In the genomic region with DNA sequence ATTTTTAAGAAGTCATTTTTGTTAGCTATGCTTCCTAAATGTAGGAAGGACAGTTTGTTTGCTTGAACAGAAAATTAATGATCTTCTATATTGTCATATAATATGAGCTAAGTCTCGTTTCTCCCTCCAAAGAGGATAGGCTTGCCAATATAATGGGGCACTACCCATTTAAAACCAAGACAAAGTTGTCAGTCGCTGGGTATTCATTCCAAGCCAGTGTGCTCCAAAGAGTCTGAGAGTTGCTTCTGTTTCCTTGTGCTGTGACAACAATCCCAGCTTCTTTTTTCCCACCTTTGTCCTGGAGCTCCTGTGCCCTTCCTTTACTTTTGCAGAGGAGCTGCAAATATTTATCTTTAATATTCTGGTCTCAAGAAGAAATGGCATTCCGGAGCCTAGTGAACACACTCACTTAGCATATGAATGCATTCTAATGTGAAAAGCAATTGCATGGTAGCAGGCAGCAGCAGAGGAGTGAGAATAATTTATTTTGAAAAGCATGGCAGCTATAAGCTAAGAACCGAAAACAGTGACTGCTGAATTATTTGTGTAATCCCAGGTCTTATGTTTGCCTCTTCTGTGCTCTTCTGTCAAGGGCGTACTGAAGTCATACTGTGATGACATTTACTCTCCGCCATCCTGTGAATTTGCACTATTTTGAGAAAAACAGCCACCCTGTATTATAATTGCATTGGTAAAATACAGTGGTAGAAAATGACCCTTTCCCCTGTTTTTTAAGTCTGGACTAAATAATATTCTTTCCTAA, we compare ENCODE assay signal across 24 mouse cellular contexts.
DNase-seq lines count a peak whose midpoint lies in the region; ATAC-seq and TF ChIP-seq lines count a peak whose summit lies in the region.
"Had no signal": no experiment of that assay in that cellular context is flagged by ENCODE, and none has a peak within 500 bp of the region (broad histone marks: within the 10 kb centered on the region; RNA-seq: fewer than 3 reads in every experiment).

No protein-coding gene starts in this region.

- DNase-seq in midbrain, embryonic 11.5 days (ENCODE audit: low spot score, missing footprints): peak; percentile 79
- DNase-seq in midbrain, postnatal 0 days (ENCODE audit: low spot score): no peak
- peak; percentile 15 for DNase-seq in forebrain, postnatal 0 days
- no peak for DNase-seq in frontal cortex, postnatal 25 days (ENCODE audit: low spot score in 2 of 2)
- no peak for DNase-seq in layer of hippocampus, adult 8-10 months (ENCODE audit: low spot score in 2 of 2)
- DNase-seq: adrenal gland, postnatal 14 days; cerebellum, adult 2 months; cerebellum, postnatal 10 days; embryo, embryonic 11 days; heart, adult 18-20 months; heart, postnatal 14 days; kidney, adult 8-10 months had no signal

- no peak for TF ChIP-seq CTCF in midbrain, postnatal 0 days (IDR thresholded peaks at IDR 0.05)
- TF ChIP-seq CTCF in forebrain, postnatal 0 days (IDR thresholded peaks at IDR 0.05; ENCODE audit: low read depth): no peak

- no peaks in the 10 kb centered on the region for H3K36me3 ChIP-seq in forebrain, embryonic 15.5 days
- H3K36me3 ChIP-seq in forebrain, embryonic 12.5 days (replicated peaks): no peaks in the 10 kb centered on the region
- H3K36me3 ChIP-seq in midbrain, embryonic 11.5 days (ENCODE audit: control insufficient read depth, insufficient read depth, low read length): no peaks in the 10 kb centered on the region
- H3K36me3 ChIP-seq in midbrain, postnatal 0 days (ENCODE audit: insufficient read depth, low read length): no peaks in the 10 kb centered on the region
- no peaks in the 10 kb centered on the region for H3K36me3 ChIP-seq in forebrain, postnatal 0 days (ENCODE audit: insufficient read depth)
- H3K36me3 ChIP-seq in midbrain, embryonic 15.5 days (replicated peaks): no peaks in the 10 kb centered on the region
- H3K36me3 ChIP-seq: embryonic facial prominence, embryonic 15.5 days; heart, embryonic 15.5 days had no signal

- H3K27ac ChIP-seq in forebrain, embryonic 15.5 days (replicated peaks): no peak overlapping the region
- H3K27ac ChIP-seq in forebrain, embryonic 12.5 days: no peak overlapping the region
- no peak overlapping the region for H3K27ac ChIP-seq in midbrain, embryonic 11.5 days (ENCODE audit: low read depth, low read length)
- H3K27ac ChIP-seq in midbrain, postnatal 0 days (ENCODE audit: low read depth, low read length): no peak overlapping the region
- H3K27ac ChIP-seq in forebrain, postnatal 0 days (ENCODE audit: low read depth, low read length): no peak overlapping the region
- H3K27ac ChIP-seq in midbrain, embryonic 15.5 days: peak overlapping the region; percentile 41
- H3K27ac ChIP-seq: embryonic facial prominence, embryonic 15.5 days; heart, embryonic 15.5 days had no signal

- H3K27me3 ChIP-seq in forebrain, embryonic 15.5 days: no peaks in the 10 kb centered on the region
- no peaks in the 10 kb centered on the region for H3K27me3 ChIP-seq in forebrain, embryonic 12.5 days
- no peaks in the 10 kb centered on the region for H3K27me3 ChIP-seq in midbrain, embryonic 11.5 days (ENCODE audit: control insufficient read depth, insufficient read depth, low read length)
- H3K27me3 ChIP-seq in midbrain, postnatal 0 days (ENCODE audit: insufficient read depth, low read length): no peaks in the 10 kb centered on the region
- H3K27me3 ChIP-seq in forebrain, postnatal 0 days (ENCODE audit: insufficient read depth, low read length): no peaks in the 10 kb centered on the region
- no peaks in the 10 kb centered on the region for H3K27me3 ChIP-seq in midbrain, embryonic 15.5 days (replicated peaks)
- H3K27me3 ChIP-seq: CH12.LX; embryonic facial prominence, embryonic 15.5 days; heart, embryonic 15.5 days; Patski had no signal

- peak; percentile 51; the same call in 1 of the 2 replicates for ATAC-seq in forebrain, embryonic 15.5 days (replicated peaks)
- no peak for ATAC-seq in forebrain, embryonic 12.5 days (ENCODE audit: low FRiP score)
- peak; percentile 85 for ATAC-seq in midbrain, embryonic 11.5 days (ENCODE audit: low FRiP score)
- no peak for ATAC-seq in midbrain, postnatal 0 days (ENCODE audit: low FRiP score)
- peak; percentile 14; the same call in 1 of the 2 replicates for ATAC-seq in forebrain, postnatal 0 days
- peak; percentile 94 for ATAC-seq in midbrain, embryonic 15.5 days (replicated peaks)
- ATAC-seq: activated CD4-positive, CD25-positive, alpha-beta regulatory T cell, adult 4 months; inflammation-experienced regulatory T-cells, adult 6 months; intestine, postnatal 0 days; Patski had no signal

- WGBS in forebrain, embryonic 15.5 days: 40% methylated on average over 6 of the region's 6 CpGs
- 44% methylated on average over 6 of the region's 6 CpGs for WGBS in forebrain, embryonic 12.5 days
- 36% methylated on average over 6 of the region's 6 CpGs for WGBS in midbrain, embryonic 11.5 days
- whole genome bisulfite sequencing in midbrain, postnatal 0 days: 20% methylated on average over 6 of the region's 6 CpGs
- 32% methylated on average over 6 of the region's 6 CpGs for WGBS in forebrain, postnatal 0 days
- WGBS in midbrain, embryonic 15.5 days: 23% methylated on average over 6 of the region's 6 CpGs

- no peaks in the 10 kb centered on the region for H3K4me1 ChIP-seq in forebrain, embryonic 15.5 days
- peaks cover 6% of the 10 kb centered on the region; the same call in 1 of the 2 replicates for H3K4me1 ChIP-seq in forebrain, embryonic 12.5 days
- no peaks in the 10 kb centered on the region for H3K4me1 ChIP-seq in midbrain, embryonic 11.5 days (ENCODE audit: control insufficient read depth, insufficient read depth, low read length)
- no peaks in the 10 kb centered on the region for H3K4me1 ChIP-seq in midbrain, postnatal 0 days (ENCODE audit: insufficient read depth, low read length)
- peaks cover 3% of the 10 kb centered on the region; the same call in 1 of the 2 replicates for H3K4me1 ChIP-seq in forebrain, postnatal 0 days (ENCODE audit: insufficient read depth)
- H3K4me1 ChIP-seq in midbrain, embryonic 15.5 days: peaks cover 5% of the 10 kb centered on the region; the same call in 1 of the 2 replicates
- H3K4me1 ChIP-seq: embryonic facial prominence, embryonic 15.5 days; heart, embryonic 15.5 days had no signal

- H3K4me2 ChIP-seq in forebrain, embryonic 15.5 days (replicated peaks): no peak overlapping the region
- H3K4me2 ChIP-seq in forebrain, embryonic 12.5 days: no peak overlapping the region
- H3K4me2 ChIP-seq in midbrain, embryonic 11.5 days: no peak overlapping the region
- no peak overlapping the region for H3K4me2 ChIP-seq in midbrain, postnatal 0 days (ENCODE audit: low read depth, low read length, poor library complexity, severe bottlenecking)
- no peak overlapping the region for H3K4me2 ChIP-seq in forebrain, postnatal 0 days (ENCODE audit: low read depth)
- no peak overlapping the region; the same call in 1 of the 2 replicates for H3K4me2 ChIP-seq in midbrain, embryonic 15.5 days
- H3K4me2 ChIP-seq: embryonic facial prominence, embryonic 15.5 days; heart, embryonic 11.5 days; heart, embryonic 15.5 days had no signal

- H3K9ac ChIP-seq in forebrain, embryonic 15.5 days (replicated peaks): no peak overlapping the region
- no peak overlapping the region for H3K9ac ChIP-seq in forebrain, embryonic 12.5 days
- no peak overlapping the region for H3K9ac ChIP-seq in midbrain, embryonic 11.5 days (ENCODE audit: low read length)
- no peak overlapping the region for H3K9ac ChIP-seq in midbrain, postnatal 0 days (replicated peaks; ENCODE audit: low read length, poor library complexity, severe bottlenecking)
- no peak overlapping the region for H3K9ac ChIP-seq in forebrain, postnatal 0 days
- no peak overlapping the region for H3K9ac ChIP-seq in midbrain, embryonic 15.5 days
- H3K9ac ChIP-seq: embryonic facial prominence, embryonic 15.5 days; heart, embryonic 15.5 days had no signal

- no peak overlapping the region for H3K4me3 ChIP-seq in forebrain, embryonic 15.5 days
- H3K4me3 ChIP-seq in forebrain, embryonic 12.5 days (replicated peaks): no peak overlapping the region
- no peak overlapping the region for H3K4me3 ChIP-seq in midbrain, embryonic 11.5 days (ENCODE audit: low read depth, low read length)
- no peak overlapping the region for H3K4me3 ChIP-seq in midbrain, postnatal 0 days (ENCODE audit: low read depth, low read length)
- H3K4me3 ChIP-seq in forebrain, postnatal 0 days (ENCODE audit: low read depth, low read length): no peak overlapping the region
- H3K4me3 ChIP-seq in midbrain, embryonic 15.5 days: no peak overlapping the region
- H3K4me3 ChIP-seq: embryonic facial prominence, embryonic 15.5 days; erythroblast, embryonic 14.5 days; heart, embryonic 15.5 days had no signal

- H3K9me3 ChIP-seq in forebrain, embryonic 15.5 days: no peaks in the 10 kb centered on the region
- H3K9me3 ChIP-seq in forebrain, embryonic 12.5 days: no peaks in the 10 kb centered on the region
- H3K9me3 ChIP-seq in midbrain, embryonic 11.5 days (ENCODE audit: control insufficient read depth, low read length): no peaks in the 10 kb centered on the region
- H3K9me3 ChIP-seq in midbrain, postnatal 0 days (ENCODE audit: low read length): no peaks in the 10 kb centered on the region
- no peaks in the 10 kb centered on the region for H3K9me3 ChIP-seq in forebrain, postnatal 0 days (ENCODE audit: low read length)
- no peaks in the 10 kb centered on the region for H3K9me3 ChIP-seq in midbrain, embryonic 15.5 days
- H3K9me3 ChIP-seq: embryonic facial prominence, embryonic 15.5 days; heart, embryonic 15.5 days had no signal

Comparison
In these comparisons a context has a peak if more than half of its experiments do, and no peak if none do; other contexts are left out.
1. ATAC-seq: peak in forebrain, embryonic 15.5 days (single experiment), midbrain, embryonic 11.5 days (single experiment), forebrain, postnatal 0 days (single experiment) and midbrain, embryonic 15.5 days (single experiment); none in forebrain, embryonic 12.5 days (single experiment) and midbrain, postnatal 0 days (single experiment).
2. DNase-seq: peak in midbrain, embryonic 11.5 days (single experiment) and forebrain, postnatal 0 days (single experiment); none in midbrain, postnatal 0 days (single experiment), frontal cortex, postnatal 25 days (0 of 2) and layer of hippocampus, adult 8-10 months (0 of 2).